ENCODE assay signal across 19 mouse cellular contexts in genomic region chr4:32669825-32670224, GRCm38 (mm10). TPM values are rescaled to one million over a fixed set of nuclear protein-coding genes. Genes with fewer than 3 reads are reported as not detected.
DNase-seq lines count a peak whose midpoint lies in the region; ATAC-seq and TF ChIP-seq lines count a peak whose summit lies in the region.
"Had no signal": no experiment of that assay in that cellular context is flagged by ENCODE, and none has a peak within 500 bp of the region (broad histone marks: within the 10 kb centered on the region; RNA-seq: fewer than 3 reads in every experiment).

No protein-coding gene starts in this region.

- DNase-seq in hindbrain, postnatal 0 days (ENCODE audit: low spot score): no peak
- DNase-seq in hindbrain, embryonic 11.5 days (ENCODE audit: low spot score): no peak
- DNase-seq in lung, postnatal 0 days (ENCODE audit: low spot score): no peak
- no peak for DNase-seq in lung, postnatal 14 days
- DNase-seq in 416B (ENCODE audit: low read depth) (peak; percentile 22), R1 (ENCODE audit: low read depth, low spot score) (peak; percentile 15)
- DNase-seq: cerebellum, adult 8-10 months; gastrocnemius, postnatal 14 days; heart, postnatal 14 days; layer of hippocampus, postnatal 36 days; lung, postnatal 4 days; right cerebral cortex, postnatal 4 days had no signal

- TF ChIP-seq CTCF in hindbrain, postnatal 0 days (IDR thresholded peaks at IDR 0.05; ENCODE audit: low read depth): peak; percentile 39; the same call in 1 of the 2 replicates
- peak; percentile 51 for TF ChIP-seq CTCF in lung, postnatal 0 days (IDR thresholded peaks at IDR 0.05)

- H3K27ac ChIP-seq in hindbrain, postnatal 0 days: no peak overlapping the region
- H3K27ac ChIP-seq in hindbrain, embryonic 11.5 days (ENCODE audit: low read depth, low read length): no peak overlapping the region
- no peak overlapping the region for H3K27ac ChIP-seq in lung, postnatal 0 days (ENCODE audit: low read length)
- H3K27ac ChIP-seq: forebrain, embryonic 12.5 days; heart, embryonic 10.5 days; hindbrain, embryonic 13.5 days; limb, embryonic 15.5 days; neural tube, embryonic 12.5 days had no signal

- no peaks in the 10 kb centered on the region for H3K27me3 ChIP-seq in hindbrain, postnatal 0 days (ENCODE audit: insufficient read depth, low read length)
- H3K27me3 ChIP-seq in hindbrain, embryonic 11.5 days (ENCODE audit: control insufficient read depth, insufficient read depth, low read length): no peaks in the 10 kb centered on the region
- H3K27me3 ChIP-seq in lung, postnatal 0 days (replicated peaks; ENCODE audit: insufficient read depth, low read length): no peaks in the 10 kb centered on the region
- H3K27me3 ChIP-seq: forebrain, embryonic 12.5 days; hindbrain, embryonic 13.5 days; limb, embryonic 15.5 days; neural tube, embryonic 12.5 days had no signal

- no peak overlapping the region for H3K9ac ChIP-seq in hindbrain, postnatal 0 days (replicated peaks; ENCODE audit: low read length)
- H3K9ac ChIP-seq in hindbrain, embryonic 11.5 days (ENCODE audit: low read depth, low read length): no peak overlapping the region
- no peak overlapping the region for H3K9ac ChIP-seq in lung, postnatal 0 days (replicated peaks; ENCODE audit: low read depth)
- H3K9ac ChIP-seq: forebrain, embryonic 12.5 days; hindbrain, embryonic 13.5 days; limb, embryonic 15.5 days; neural tube, embryonic 12.5 days had no signal

- no peak for TF ChIP-seq EP300 in lung, postnatal 0 days (IDR thresholded peaks at IDR 0.05)

- H3K4me1 ChIP-seq in hindbrain, postnatal 0 days (ENCODE audit: insufficient read depth, low read length): no peaks in the 10 kb centered on the region
- no peaks in the 10 kb centered on the region for H3K4me1 ChIP-seq in hindbrain, embryonic 11.5 days (replicated peaks; ENCODE audit: control insufficient read depth, insufficient read depth, low read length)
- H3K4me1 ChIP-seq in lung, postnatal 0 days (ENCODE audit: insufficient read depth, low read depth, low read length): no peaks in the 10 kb centered on the region
- H3K4me1 ChIP-seq: forebrain, embryonic 12.5 days; heart, embryonic 10.5 days; hindbrain, embryonic 13.5 days; limb, embryonic 15.5 days; neural tube, embryonic 12.5 days had no signal

- ATAC-seq in hindbrain, postnatal 0 days: no peak
- ATAC-seq in hindbrain, embryonic 11.5 days (ENCODE audit: low FRiP score): no peak
- ATAC-seq in lung, postnatal 0 days: no peak
- ATAC-seq in granulocyte monocyte progenitor cell, adult 5-6 weeks (replicated peaks; ENCODE audit: poor library complexity, severe bottlenecking): no peak

- H3K9me3 ChIP-seq in hindbrain, postnatal 0 days (ENCODE audit: low read length): no peaks in the 10 kb centered on the region
- no peaks in the 10 kb centered on the region for H3K9me3 ChIP-seq in hindbrain, embryonic 11.5 days (ENCODE audit: control insufficient read depth, low read length)
- no peaks in the 10 kb centered on the region for H3K9me3 ChIP-seq in lung, postnatal 0 days (ENCODE audit: low read length)
- H3K9me3 ChIP-seq: forebrain, embryonic 12.5 days; G1E; heart, embryonic 10.5 days; hindbrain, embryonic 13.5 days; limb, embryonic 15.5 days; neural tube, embryonic 12.5 days had no signal

- H3K36me3 ChIP-seq in hindbrain, postnatal 0 days (ENCODE audit: insufficient read depth, low read length): peaks cover 44% of the 10 kb centered on the region; the same call in 1 of the 2 replicates
- H3K36me3 ChIP-seq in hindbrain, embryonic 11.5 days (ENCODE audit: control insufficient read depth, insufficient read depth, low read length): peaks cover 5% of the 10 kb centered on the region; the same call in 1 of the 2 replicates
- 0 out of 2 replicates have a peak, but pooled peaks cover 12% of the 10 kb centered on the region for H3K36me3 ChIP-seq in lung, postnatal 0 days (ENCODE audit: insufficient read depth, low read length)

- H3K4me2 ChIP-seq in hindbrain, postnatal 0 days (ENCODE audit: low read depth, low read length): no peak overlapping the region
- H3K4me2 ChIP-seq in hindbrain, embryonic 11.5 days (replicated peaks; ENCODE audit: low read depth, low read length): no peak overlapping the region
- no peak overlapping the region for H3K4me2 ChIP-seq in lung, postnatal 0 days (replicated peaks; ENCODE audit: low read depth, low read length)
- H3K4me2 ChIP-seq: forebrain, embryonic 12.5 days; hindbrain, embryonic 13.5 days; limb, embryonic 15.5 days; neural tube, embryonic 12.5 days had no signal

- no peak overlapping the region for H3K4me3 ChIP-seq in hindbrain, postnatal 0 days (ENCODE audit: low read length)
- no peak overlapping the region for H3K4me3 ChIP-seq in hindbrain, embryonic 11.5 days (ENCODE audit: low read depth, low read length)
- no peak overlapping the region for H3K4me3 ChIP-seq in lung, postnatal 0 days (ENCODE audit: low read depth, low read length)
- H3K4me3 ChIP-seq: forebrain, embryonic 12.5 days; heart, embryonic 10.5 days; hindbrain, embryonic 13.5 days; limb, embryonic 15.5 days; neural tube, embryonic 12.5 days had no signal

- 89% methylated on average over 2 of the region's 2 CpGs for WGBS in hindbrain, postnatal 0 days
- 86% methylated on average over 2 of the region's 2 CpGs for WGBS in hindbrain, embryonic 11.5 days
- WGBS in lung, postnatal 0 days: 82% methylated on average over 2 of the region's 2 CpGs

RNA-seq across cellular contexts. Expression of gene Mdn1, which starts 12.9 kb away (rescaled TPM):
- 23.0 and 35.7 TPM in 2 replicates for total RNA-seq in hindbrain, postnatal 0 days (2014; rRNA removed)
- polyA plus RNA-seq in hindbrain, postnatal 0 days (2015; fragmentation: Nextera tagmentation; extraction: Ambion mirVana): 8.6 and 8.7 TPM in 2 replicates
- 17.5 and 27.3 TPM in 2 replicates for polyA plus RNA-seq in hindbrain, embryonic 11.5 days (2014; fragmentation: Nextera tagmentation; extraction: Ambion mirVana)
- 3.2 and 3.5 TPM in 2 replicates for polyA plus RNA-seq in lung, postnatal 0 days (2015; fragmentation: Nextera tagmentation; extraction: Ambion mirVana)
- total RNA-seq in granulocyte monocyte progenitor cell, adult 5-6 weeks (2014; fragmentation: Nextera tagmentation): 110 and 121 TPM in 2 replicates
- 62.4 and 65.1 TPM in 2 replicates for total RNA-seq in granulocyte monocyte progenitor cell, adult 5-6 weeks (2017)

RNA-seq across cellular contexts. Expression of gene Casp8ap2, which starts 54.6 kb away (rescaled TPM):
- 35.6 and 95.4 TPM in 2 replicates for total RNA-seq in hindbrain, postnatal 0 days (2014; rRNA removed)
- polyA plus RNA-seq in hindbrain, postnatal 0 days (2015; fragmentation: Nextera tagmentation; extraction: Ambion mirVana): 31.1 and 32.2 TPM in 2 replicates
- polyA plus RNA-seq in hindbrain, embryonic 11.5 days (2014; fragmentation: Nextera tagmentation; extraction: Ambion mirVana): 62.0 and 69.1 TPM in 2 replicates
- 35.3 and 36.2 TPM in 2 replicates for polyA plus RNA-seq in lung, postnatal 0 days (2015; fragmentation: Nextera tagmentation; extraction: Ambion mirVana)
- 50.6 and 54.4 TPM in 2 replicates for total RNA-seq in granulocyte monocyte progenitor cell, adult 5-6 weeks (2014; fragmentation: Nextera tagmentation)
- 50.4 and 66.4 TPM in 2 replicates for total RNA-seq in granulocyte monocyte progenitor cell, adult 5-6 weeks (2017)

Comparison
In these comparisons a context has a peak if more than half of its experiments do, and no peak if none do; other contexts are left out.
1. DNase-seq: peak in 416B (single experiment) and R1 (single experiment); none in hindbrain, postnatal 0 days (single experiment), hindbrain, embryonic 11.5 days (single experiment), lung, postnatal 0 days (single experiment) and lung, postnatal 14 days (single experiment).